Mouse (Mus musculus) kidney, postnatal 14 days (tissue): ENCODE results near the gene Gch1.
"Not testable (repeated sequence)": the region's sequence is repeated elsewhere in the genome, so short reads cannot be mapped to it uniquely, and the experiment has no call there.

Experiments used
- DNase-seq: peaks from one replicate; pipeline ENCODE4 v3.0.0; 2022; ENCODE audit warnings: mixed read lengths

The Gch1 gene

GRCm38 (mm10) chr14:47161921-47162427 lies 27.2 kb downstream of the Gch1 start:
- DNase-seq, result no peak

DNA sequence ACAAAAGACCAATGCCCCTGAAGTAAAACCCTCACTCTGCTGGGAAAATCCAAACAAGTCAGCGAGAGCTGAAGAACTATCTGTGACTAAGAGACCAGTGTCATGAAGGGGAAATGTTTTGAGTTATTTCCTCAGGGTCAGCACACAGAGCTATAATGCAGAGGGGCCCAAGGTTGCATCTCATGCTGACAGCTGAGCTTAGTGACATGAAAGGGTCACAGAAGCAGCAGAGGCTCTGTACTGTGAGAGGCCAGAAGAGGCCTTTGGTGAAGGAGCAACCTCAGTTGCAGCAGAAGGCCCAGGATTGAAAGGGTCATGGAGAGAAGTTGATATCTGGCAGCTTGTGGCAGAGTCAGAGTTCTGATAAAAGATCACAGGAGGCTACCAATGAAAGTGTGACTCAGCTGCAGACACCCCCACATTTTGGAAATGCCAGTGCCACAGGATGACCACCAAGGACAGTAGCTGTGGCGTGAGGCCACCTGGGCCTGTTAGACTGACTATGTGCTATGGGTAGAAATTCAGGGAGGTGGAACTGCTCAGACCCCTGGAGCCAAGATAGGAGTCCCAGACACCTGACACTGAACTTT lies 29.1 kb downstream of the Gch1 start:
- DNase-seq, result no peak

DNA sequence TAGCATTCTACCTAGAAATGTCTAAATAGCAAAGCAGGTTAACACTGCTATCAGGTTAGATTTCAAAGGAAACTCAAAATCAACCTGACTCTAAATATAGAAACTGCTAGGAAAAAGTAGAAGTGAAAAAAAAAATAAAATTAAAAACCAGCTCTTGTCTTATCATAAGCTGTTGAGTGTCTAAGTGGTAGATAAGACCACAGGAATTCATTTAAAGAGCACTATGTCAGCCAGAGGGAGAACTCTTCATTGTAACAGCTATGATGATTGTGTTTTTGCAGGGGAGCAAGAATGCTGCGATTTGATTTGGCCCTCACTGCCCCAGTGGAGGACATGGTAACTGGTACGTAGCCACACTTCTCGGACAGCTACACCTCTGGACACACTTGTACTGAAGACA lies 34.9 kb downstream of the Gch1 start:
- no peak for DNase-seq

- DNase-seq, result no peak
Measured at GRCm38 (mm10) chr14:47151306-47151705, 37.9 kb downstream of the Gch1 start.

DNA sequence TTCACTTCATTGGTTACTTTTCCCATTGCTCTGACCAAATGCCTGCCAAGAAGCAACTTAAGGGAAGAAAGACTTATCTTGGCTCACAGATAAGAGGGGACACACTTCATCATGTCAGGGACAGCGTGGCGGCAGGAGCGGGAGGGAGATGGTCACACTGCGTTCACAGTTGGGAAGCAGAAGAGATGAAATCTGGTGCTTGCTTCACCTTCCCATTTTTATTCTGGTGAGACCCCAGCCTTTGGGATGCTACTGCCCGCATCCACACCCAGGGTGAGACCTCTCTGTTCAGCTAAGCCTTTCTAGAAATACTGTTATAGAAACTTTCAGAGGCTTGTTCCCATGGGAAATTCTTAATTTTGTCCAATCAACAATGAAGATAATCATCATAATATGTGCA lies 44.9 kb downstream of the Gch1 start:
- DNase-seq, result no peak

DNA sequence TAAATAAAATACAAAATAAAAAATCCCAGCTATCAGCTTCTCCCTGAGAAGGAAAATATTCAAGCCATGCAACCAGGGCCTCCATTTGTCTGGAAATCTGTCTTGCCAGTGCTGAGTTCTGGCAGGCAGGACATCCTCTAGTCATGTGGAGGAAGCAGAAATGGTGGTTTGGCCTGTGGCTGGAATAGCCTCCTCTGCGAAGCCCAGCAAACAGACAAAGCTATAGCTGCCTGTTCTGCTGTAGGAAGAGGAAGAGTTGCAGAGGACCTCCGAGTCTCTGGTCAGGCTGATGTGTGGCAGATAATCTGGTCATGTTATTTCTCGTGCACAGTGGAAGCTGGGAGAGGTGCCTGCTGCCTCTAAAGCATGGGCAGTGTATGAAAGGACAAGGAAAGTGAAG lies 50.4 kb downstream of the Gch1 start:
- no peak for DNase-seq

DNA sequence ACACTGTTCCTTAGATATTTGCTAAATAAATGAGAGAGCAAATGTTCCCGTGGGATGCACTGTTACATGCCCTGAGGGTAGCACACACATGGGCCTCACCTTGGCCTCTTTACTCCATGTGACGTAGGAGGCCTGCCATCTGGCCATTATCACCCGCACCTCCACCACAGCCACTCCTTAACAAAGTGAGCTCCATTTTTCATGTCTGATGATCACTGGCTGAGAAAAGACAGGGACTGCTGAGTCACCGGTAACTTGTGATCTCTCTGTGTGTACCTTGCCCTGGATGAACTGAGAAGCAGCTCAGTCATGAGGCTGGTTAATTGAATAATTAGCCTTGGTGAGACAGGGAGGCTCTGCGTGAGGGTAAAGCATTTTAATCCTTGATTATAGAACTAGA lies 52.6 kb downstream of the Gch1 start:
- peak; percentile 36 for DNase-seq

DNA sequence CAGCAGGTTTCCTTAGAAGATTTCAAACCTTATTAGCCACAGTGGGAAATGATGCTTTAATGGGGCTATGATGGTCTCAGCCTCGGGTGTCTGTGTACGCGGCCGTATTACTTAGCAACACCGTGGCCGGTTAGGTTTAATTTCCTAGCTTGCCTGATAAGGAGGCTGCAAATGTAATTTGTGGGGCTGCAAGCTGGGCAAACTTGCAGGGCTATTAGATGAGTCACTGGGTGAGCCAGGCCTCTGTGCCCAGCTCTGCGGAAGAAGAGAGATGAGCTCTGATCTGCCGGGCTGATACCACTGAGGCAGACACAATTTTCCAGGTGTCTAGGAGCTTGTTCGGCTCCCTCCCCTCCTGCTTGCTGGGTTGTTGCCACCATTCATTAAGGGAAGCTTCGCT lies 55.3 kb downstream of the Gch1 start:
- DNase-seq, result no peak

- DNase-seq, result no peak
Measured at GRCm38 (mm10) chr14:47127987-47128386, 61.2 kb downstream of the Gch1 start.

GRCm38 (mm10) chr14:47117522-47117921 lies 71.7 kb downstream of the Gch1 start:
- peak; percentile 12 for DNase-seq

DNA sequence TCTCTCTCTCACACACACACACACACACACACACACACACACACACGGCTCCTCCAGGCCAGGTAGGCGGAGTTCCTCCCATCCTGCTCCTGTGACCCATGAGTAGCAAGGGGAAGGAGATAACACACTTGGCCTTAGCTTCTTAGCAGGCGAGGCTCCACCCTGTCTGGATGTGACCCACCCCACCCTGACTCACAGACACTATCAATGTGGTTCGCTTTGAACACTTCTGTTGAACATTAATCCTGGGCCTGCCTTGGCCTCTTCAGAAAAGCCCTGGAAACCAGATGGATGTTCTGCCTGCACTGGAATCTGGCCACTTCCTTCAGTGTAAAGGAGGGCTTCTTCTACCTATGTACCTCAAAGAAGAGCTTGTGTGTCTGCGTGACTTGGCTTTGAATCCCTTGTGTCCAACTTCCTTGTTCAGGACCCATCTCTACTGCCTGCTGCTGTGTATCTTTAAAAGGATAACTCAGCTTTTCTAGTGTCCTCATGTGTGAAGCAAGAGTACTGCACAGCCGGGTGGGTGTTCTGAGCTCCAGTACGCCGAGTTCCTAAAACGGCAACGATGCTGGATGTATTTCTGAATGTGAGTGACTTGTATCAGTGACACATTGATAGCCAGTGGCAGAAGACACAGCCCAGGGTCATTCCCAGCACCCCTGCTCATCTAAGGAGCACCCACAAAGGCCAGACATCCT lies 73.0 kb downstream of the Gch1 start:
- no peak for DNase-seq

DNA sequence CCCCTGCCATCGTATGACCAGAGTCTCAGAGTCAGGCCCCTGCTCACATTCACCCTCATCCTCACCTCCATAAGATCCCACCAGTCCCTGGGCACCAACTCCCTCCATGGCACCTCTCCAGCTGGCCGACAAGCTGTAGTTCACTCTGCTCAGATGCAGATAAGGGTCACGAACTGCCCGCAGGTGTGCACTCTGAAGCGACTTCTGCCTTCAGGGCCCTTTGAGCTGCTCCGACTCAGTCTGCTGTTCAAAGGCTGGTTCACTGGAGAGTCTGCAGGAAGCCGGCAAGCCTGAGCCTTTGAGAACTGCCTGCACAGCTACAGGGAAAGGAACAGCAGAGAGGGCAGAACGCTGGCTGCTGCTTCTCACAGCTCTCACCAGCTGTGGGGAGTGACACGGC lies 74.1 kb downstream of the Gch1 start:
- DNase-seq, result no peak

- no peak for DNase-seq
Measured at GRCm38 (mm10) chr14:47111341-47111740, 77.9 kb downstream of the Gch1 start.

GRCm38 (mm10) chr14:47110391-47110790 lies 78.8 kb downstream of the Gch1 start:
- not testable (repeated sequence) for DNase-seq

GRCm38 (mm10) chr14:47107461-47107860 lies 81.8 kb downstream of the Gch1 start:
- DNase-seq, result no peak

DNA sequence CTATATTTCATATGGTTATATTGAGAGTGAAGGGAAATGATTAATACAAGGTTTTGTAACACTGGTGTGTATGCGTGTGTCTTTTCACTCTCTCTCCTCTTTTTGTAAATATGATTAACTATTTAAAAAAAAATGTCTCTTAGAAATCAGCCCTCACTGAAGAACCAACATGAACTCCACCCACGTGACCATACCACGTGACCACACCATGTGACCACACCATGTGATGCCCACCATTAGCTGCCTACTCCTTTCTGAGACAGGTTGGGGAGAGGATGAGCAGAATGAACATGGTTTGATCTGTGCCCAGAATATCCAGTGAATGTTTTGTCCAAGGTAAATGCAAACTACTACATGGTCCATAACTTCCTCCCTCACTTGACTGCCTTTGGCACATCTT lies 83.5 kb downstream of the Gch1 start:
- DNase-seq, result no peak

GRCm38 (mm10) chr14:47105174-47105557 lies 84.0 kb downstream of the Gch1 start:
- DNase-seq, result no peak

GRCm38 (mm10) chr14:47104246-47105173 lies 84.7 kb downstream of the Gch1 start:
- no peak for DNase-seq
